Mouse (Mus musculus): Measurements from ENCODE around the gene Ikbke.

DNA sequence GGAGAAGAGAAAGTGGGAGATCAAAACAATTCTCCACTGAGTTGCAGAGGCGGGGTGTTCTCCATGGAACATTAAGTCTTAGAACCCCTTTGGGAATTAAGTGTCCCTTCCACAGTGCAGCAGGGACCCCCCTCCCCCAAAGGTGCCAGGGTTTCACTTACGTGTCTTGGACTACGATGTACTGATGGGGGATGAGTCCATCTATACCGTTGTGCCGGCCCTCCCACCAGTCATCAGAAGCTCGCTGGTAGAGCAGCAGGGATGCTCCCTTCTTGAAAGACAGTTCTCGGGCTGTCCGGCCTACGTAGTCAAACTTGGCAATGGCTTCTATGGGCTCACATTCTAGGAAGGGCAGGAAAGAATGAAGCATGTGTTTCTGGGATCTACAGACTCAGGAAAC is 18.8 kb upstream of the Ikbke start:
- TF ChIP-seq HCFC1 (IDR thresholded peaks at IDR 0.05; ENCODE audit: borderline replicate concordance, insufficient read depth, low read length), result no peak
- no peak for TF ChIP-seq ZC3H11A (IDR thresholded peaks at IDR 0.05; ENCODE audit: borderline replicate concordance, low read depth, low read length)
- no peak for TF ChIP-seq ZNF384 (IDR thresholded peaks at IDR 0.05; ENCODE audit: low read depth, low read length)
